Mouse (Mus musculus): ENCODE results near the gene Gm28374.

GRCm38 (mm10) chr19:6085417-6085879 lies 3.4 kb upstream of the Gm28374 start:
- no peak for TF ChIP-seq CTCF (IDR thresholded peaks at IDR 0.05; ENCODE audit: low read depth, low read length)
- TF ChIP-seq POLR2A (IDR thresholded peaks at IDR 0.05; ENCODE audit: extremely low read depth, insufficient read depth, low read length): no peak
